Mouse (Mus musculus) left cerebral cortex, adult 2 months (tissue): ENCODE results near the gene Chchd3. TPM values are rescaled to one million over a fixed set of nuclear protein-coding genes. Genes with fewer than 3 reads are reported as not detected.

Source experiments
- DNase-seq, 2 experiments: peaks; one replicate each; pipeline ENCODE4 v3.0.0; 2021 to 2022; ENCODE audit warnings: low spot score in 2 of 2, mixed read lengths in 1 of 2; ENCODE audit errors: extremely low spot score in 1 of 2
- H3K27ac ChIP-seq: fragments of 200-600 bp; 2 replicates; pipeline ENCODE4 v1.8.1; 2022
- H3K4me3 ChIP-seq: fragments of 200-600 bp; 2 replicates; pipeline ENCODE4 v1.8.1; 2022
- CTCF ChIP-seq: fragments of 200-600 bp; IDR thresholded peaks from 2 replicates; pipeline ENCODE4 v1.8.1; 2022; ENCODE audit warnings: antibody characterized with exemption, mild to moderate bottlenecking, moderate library complexity
- intact Hi-C: fragments of 180-260 bp; cut with DNase I; formaldehyde crosslinking; loops from one replicate; pipeline ENCODE4 v1.15.1; 2025
- total RNA-seq, 2 experiments: library from RNA; stranded (reverse); gene quantifications; 2 replicates each; pipeline ENCODE4 v1.2.3; 2021

Gene Chchd3
- total RNA-seq, 2 experiments from 2014 or later = 84.3 to 88.6 TPM

DNA sequence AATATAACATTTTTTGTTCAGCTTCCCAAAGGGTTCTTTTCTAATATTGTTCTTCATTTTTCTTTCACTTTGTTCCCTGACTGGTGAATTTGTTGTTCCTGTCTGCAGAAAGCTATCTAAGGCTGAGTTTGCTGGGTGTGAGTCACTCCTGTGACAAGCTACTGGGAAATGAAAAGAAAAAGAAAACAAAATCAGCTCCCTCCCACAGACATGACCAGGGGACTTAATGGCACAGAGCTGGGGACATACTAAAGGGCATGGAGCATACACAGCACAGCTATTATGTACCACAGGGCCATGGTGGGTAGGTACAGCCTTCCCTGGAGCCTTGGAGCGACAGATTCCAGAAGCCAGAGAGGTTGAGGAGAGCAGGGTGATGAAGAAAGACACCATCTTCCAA is 63.5 kb downstream of the Chchd3 start:
- no peak for DNase-seq
- intact Hi-C loops = no loop called here
- TF ChIP-seq CTCF = no peak
- Histone ChIP-seq H3K27ac (no peak overlapping the region), H3K4me3 (no peak overlapping the region)

DNA sequence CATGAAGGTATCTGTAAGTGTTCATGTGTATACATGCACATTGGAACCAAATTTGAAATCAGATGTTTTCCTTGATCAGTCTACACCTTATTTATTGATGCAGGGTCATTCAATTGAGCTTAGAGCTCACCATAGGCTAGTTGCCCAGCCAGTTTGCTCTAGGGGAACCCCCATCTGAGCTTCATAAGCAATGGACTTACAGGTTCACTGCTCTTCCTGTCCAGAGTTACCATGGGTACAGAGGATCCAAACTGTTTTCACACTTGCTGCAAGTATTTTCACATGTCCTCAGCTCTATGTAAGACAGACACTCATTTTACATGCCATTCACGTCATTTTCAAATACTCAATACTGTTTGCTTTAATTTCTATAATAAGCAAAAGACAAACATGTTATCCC is 66.2 kb downstream of the Chchd3 start:
- TF ChIP-seq CTCF = no peak
- no peak overlapping the region for H3K27ac ChIP-seq
- intact Hi-C loops = no loop called here
- no peak for DNase-seq
- H3K4me3 ChIP-seq = no peak overlapping the region

DNA sequence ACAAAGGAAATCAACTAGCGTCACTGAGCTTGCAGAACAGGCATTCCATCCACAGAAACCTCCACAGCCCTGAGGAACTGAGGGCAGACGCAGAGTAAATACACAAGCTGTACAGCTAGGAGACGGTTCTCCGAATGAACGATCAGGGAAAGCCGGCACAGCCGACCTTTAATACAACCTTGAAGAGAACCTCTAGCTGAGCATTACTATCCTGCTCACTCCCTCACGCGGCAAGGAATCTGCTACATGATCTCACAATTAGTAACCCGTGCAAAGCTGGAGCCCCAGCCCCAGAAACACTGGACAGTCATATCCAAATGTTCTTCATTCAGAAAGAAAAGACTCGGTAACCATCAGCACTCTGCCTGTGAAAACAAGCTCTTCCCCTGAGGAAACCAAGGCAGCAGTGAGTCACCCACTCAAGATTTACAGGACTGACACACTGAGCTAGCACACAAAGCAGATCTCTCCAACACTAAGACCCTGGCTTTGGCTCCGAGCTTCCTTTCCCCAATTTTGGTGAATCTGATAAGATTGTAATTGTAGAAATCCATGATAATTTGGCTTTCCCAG is 69.9 kb downstream of the Chchd3 start:
- intact Hi-C loops = no loop called here
- Histone ChIP-seq H3K4me3 (no peak overlapping the region), H3K27ac (no peak overlapping the region)
- TF ChIP-seq CTCF = no peak
- DNase-seq = no peak

DNA sequence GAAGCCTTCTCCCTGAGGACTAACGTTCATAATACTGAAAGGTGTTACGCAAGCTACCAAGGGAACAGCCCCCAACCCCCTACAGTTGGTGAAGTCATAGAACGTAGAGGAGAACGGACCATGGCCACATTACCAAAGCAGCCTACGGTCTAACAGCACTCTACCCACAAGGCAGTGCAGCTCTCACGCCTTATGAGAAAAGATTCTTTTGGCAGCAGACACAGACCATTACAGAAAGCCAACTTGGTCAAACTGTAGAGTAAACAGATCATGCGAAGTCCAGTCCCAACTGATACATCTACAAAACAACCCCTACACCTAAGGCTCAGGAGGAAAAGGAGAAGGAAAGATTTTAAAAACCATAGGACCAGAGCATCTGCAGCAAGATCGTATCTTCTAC is 71.5 kb downstream of the Chchd3 start:
- Histone ChIP-seq H3K27ac (no peak overlapping the region), H3K4me3 (no peak overlapping the region)
- intact Hi-C loops = no loop called here
- TF ChIP-seq CTCF = no peak
- no peak for DNase-seq

DNA sequence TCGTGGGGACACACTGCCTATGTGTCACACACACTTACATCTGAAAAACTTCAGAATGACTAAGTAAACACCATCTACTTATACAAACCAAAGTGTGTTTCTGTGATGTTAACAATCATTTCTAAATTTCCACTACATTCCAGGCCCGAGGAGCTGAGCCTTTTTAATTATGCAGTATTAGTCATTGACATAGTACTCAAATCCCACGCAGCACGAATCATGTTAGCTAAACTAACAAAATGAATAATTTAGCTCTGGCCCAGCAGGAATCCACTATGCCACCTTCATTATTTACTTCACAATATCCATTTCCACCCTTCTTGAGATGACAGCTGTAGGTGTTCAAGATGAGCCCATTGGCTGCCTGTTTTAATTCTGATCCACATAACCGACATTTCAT is 76.2 kb downstream of the Chchd3 start:
- intact Hi-C loops = no loop called here
- no peak overlapping the region for H3K27ac ChIP-seq
- no peak for TF ChIP-seq CTCF
- no peak overlapping the region for H3K4me3 ChIP-seq
- DNase-seq = no peak

DNA sequence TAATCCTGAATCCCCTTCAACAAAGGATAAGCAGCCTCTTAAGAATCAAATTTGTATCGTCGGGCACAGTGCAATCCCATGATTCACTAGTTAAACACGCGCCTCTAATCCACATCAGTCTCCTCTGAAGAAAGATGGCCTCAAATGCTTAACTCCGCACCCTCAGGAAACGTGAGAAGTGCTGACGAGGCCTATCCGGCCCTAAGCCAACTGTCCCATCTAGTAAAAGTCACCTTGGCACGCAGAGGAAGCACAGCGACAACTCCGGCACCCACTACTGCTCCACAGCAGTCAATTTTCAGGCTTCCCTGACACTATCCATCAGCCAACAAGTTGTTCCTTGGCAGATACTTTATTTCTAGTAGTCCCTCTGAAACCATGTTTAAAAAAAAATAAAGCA is 78.8 kb downstream of the Chchd3 start:
- no peak overlapping the region for H3K4me3 ChIP-seq
- TF ChIP-seq CTCF = no peak
- intact Hi-C loops = no loop called here

DNA sequence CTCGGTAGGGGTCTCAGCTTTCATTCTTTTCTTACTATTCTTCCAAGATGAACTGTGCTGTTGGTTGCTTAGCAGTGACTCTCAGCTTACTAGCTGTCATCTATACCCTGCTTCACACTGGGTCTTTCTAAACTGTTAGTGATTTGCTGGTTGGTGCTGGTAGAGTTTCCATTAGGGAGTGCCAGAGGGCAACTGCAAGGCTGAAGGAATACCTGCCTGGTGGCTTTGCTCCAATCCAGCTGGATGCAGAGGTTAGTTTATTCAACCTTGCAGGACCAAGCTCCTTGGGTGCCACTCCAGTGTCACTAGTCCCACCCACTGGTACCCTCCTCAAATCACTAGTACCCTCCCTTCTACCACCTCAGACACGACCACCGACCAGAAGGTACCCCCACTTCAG is 81.2 kb downstream of the Chchd3 start:
- DNase-seq = no peak
- TF ChIP-seq CTCF = no peak
- Histone ChIP-seq H3K27ac (no peak overlapping the region), H3K4me3 (no peak overlapping the region)
- intact Hi-C loops = no loop called here

More for the DNA sequence above, 78.8 kb downstream of the Chchd3 start:
- no peak for DNase-seq
- H3K27ac ChIP-seq = no peak overlapping the region

DNA sequence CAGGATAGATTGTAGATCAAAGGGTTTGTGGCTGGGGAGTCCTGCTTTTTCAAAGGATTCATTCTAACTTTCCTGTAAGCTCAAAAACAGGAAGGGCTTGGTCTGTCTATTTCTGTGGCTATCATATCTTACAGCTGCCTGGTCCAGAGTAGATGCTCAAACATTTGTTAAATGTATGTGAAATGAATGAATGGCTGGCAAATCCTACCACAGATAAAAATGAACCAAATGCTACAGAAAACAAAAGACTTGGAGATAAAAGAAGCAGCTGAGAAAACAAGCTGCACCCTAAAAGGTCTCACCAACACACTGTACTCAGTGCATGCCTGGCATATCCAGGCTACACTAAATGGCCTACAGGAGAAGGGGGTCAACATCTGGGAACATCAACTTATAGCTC is 88.1 kb downstream of the Chchd3 start:
- no peak overlapping the region for H3K27ac ChIP-seq
- intact Hi-C loops = no loop called here
- no peak for TF ChIP-seq CTCF
- DNase-seq = no peak
- no peak overlapping the region for H3K4me3 ChIP-seq

DNA sequence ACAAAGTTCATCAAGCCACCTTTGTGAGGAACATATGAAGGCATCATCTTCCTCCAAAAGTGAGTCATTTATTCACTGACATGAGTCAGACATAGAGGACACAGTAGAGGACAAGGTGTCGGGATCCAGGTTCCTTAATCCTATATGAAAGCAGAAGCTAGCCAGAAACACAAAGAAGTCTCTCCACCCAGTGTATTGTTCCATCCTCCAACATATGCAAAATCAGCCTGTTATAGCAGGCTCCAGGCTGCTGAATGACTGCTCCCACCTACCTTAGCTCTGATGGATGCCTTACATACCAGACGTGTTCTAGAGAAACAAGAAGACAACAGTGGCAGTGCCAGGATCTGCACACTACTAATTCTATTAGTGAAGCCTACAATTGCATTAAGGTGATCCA is 91.1 kb downstream of the Chchd3 start:
- intact Hi-C loops = no loop called here
- Histone ChIP-seq H3K27ac (no peak overlapping the region), H3K4me3 (no peak overlapping the region)
- no peak for DNase-seq
- TF ChIP-seq CTCF = no peak

DNA sequence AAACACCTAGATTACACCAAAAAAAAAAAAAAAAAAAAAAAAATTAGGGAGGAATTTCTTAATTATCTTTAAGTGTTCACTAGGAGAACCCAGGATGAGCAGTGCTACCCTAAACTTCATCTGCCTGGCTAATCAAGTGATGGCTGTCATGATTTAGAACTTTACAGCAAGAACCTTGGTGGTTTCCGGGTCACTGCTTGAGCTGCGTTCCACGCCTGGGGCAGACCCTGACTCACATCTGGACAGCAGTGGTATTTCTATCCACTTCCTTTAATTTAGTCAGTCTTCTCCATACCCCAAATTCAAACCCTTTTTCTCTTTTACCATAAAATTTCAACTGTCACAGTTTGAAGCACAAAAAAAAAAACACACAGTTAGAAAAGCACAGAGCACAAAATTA is 98.0 kb downstream of the Chchd3 start:
- Histone ChIP-seq H3K27ac (no peak overlapping the region), H3K4me3 (no peak overlapping the region)
- DNase-seq = no peak
- intact Hi-C loops = no loop called here
- TF ChIP-seq CTCF = no peak

DNA sequence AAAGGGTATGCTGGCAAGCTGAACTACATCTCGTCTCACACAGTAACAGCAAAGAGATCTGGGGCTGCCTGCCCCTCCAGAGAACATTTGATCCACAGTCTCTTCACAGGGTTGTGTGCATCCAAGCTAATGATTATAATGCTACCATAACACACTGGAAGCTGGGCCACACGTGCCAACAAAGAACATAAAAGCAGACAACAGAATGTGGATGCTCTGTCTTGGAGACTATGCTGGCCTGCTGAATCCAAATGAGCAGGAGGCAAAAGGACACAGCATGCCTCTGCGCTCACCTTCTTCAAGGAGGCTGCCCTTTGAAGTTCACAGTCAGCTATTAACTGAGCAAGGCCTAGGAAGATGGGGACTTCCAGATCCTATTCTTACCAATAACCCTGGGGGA is 98.6 kb downstream of the Chchd3 start:
- intact Hi-C loops = no loop called here
- no peak for TF ChIP-seq CTCF
- Histone ChIP-seq H3K4me3 (no peak overlapping the region), H3K27ac (no peak overlapping the region)
- DNase-seq = no peak

DNA sequence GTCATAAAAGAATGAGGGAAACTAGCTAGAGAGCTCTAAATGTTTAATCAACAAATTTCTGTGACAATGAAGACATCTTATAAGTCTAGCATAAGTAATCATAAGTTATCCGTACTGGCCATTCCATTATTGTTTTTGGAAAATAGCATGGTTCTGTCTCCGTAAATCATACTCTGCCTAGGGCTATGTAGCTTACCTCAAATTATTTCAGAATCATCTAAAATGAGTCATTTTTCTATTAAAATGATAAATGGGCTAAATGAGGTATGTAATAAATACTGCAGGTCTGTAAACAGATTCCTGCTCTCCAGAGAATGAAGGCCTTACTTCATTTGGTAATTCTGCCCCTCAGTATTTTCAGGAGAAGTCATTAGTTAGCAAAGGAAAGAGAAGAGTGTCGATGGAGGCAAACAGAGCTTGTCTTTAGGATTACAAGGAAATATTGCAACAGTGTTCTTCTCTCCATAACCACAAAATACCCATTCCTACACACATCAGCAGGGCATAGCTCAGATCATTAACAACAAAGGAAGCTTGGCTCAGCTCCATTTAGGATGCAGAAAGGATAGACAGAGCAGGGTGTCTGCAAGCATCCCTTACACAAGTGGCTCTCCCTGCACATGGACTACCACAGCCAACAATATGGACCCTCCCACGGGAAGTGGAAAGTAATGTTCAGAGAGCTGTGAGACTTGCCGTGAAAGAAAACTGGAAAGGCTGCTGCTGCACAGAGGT is 100.1 kb downstream of the Chchd3 start:
- Histone ChIP-seq H3K4me3 (no peak overlapping the region), H3K27ac (no peak overlapping the region)
- intact Hi-C loops = no loop called here
- no peak for DNase-seq
- TF ChIP-seq CTCF = no peak

DNA sequence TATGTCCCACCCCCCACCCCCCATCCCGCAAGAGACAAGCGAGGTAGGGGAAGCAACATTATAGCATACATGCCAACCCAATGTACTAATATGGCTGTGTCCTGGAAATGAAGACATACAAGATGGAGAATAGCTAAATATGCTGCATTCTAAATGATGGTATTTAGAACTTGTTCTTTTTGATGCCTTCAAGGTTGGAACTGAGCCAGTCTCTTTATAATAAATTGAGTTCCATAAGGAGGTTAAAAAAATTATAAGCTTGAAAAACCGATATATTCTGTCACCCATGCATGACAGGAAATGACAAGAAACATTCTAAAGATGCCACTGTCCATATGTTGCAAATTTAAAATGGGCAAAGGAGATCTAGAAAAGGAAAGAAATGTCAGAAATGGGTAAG is 104.6 kb downstream of the Chchd3 start:
- Histone ChIP-seq H3K27ac (no peak overlapping the region), H3K4me3 (no peak overlapping the region)
- no peak for DNase-seq
- intact Hi-C loops = no loop called here
- no peak for TF ChIP-seq CTCF
